Mouse (Mus musculus) neural tube, embryonic 13.5 days (tissue): ENCODE results near the gene Myt1l. TPM values are rescaled to one million over a fixed set of nuclear protein-coding genes. Genes with fewer than 3 reads are reported as not detected.

Source experiments
- ATAC-seq: fragments of 200-750 bp; cut with Nextera tagmentation; 2 replicates; pipeline ENCODE4 v1.8.0; 2017; ENCODE audit warnings: low read depth, mild to moderate bottlenecking, moderate TSS enrichment, moderate library complexity
- H3K27ac ChIP-seq: fragments of 300-500 bp; sonication (generic); replicated peaks from 2 replicates; pipeline ENCODE4 v1.5.1; 2015; ENCODE audit warnings: moderate library complexity, mild to moderate bottlenecking, inconsistent platforms
- H3K27me3 ChIP-seq: fragments of 300-500 bp; sonication (generic); 2 replicates; pipeline ENCODE4 v1.6.1; 2015; ENCODE audit warnings: mild to moderate bottlenecking, inconsistent platforms
- H3K36me3 ChIP-seq: fragments of 300-500 bp; sonication (generic); 2 replicates; pipeline ENCODE4 v1.6.1; 2015; ENCODE audit warnings: mild to moderate bottlenecking, inconsistent platforms
- H3K4me1 ChIP-seq: fragments of 300-500 bp; sonication (generic); replicated peaks from 2 replicates; pipeline ENCODE4 v1.6.1; 2015; ENCODE audit warnings: inconsistent platforms
- H3K4me2 ChIP-seq: fragments of 300-500 bp; sonication (generic); 2 replicates; pipeline ENCODE4 v1.6.1; 2015; ENCODE audit warnings: inconsistent platforms, mild to moderate bottlenecking, moderate library complexity
- H3K4me3 ChIP-seq: fragments of 300-500 bp; sonication (generic); 2 replicates; pipeline ENCODE4 v1.5.1; 2015; ENCODE audit warnings: mild to moderate bottlenecking, inconsistent platforms
- H3K9ac ChIP-seq: fragments of 300-500 bp; sonication (generic); 2 replicates; pipeline ENCODE4 v1.6.1; 2015; ENCODE audit warnings: moderate library complexity, mild to moderate bottlenecking, inconsistent platforms
- H3K9me3 ChIP-seq: fragments of 300-500 bp; sonication (generic); 2 replicates; pipeline ENCODE4 v1.6.1; 2016; ENCODE audit warnings: inconsistent platforms
- WGBS: fragments of 180-500 bp; shearing (Covaris S2); methylation state at CpG from one replicate; pipeline ENCODE4 v1.1.7; 2015; 5-methylcytosine and 5-hydroxymethylcytosine counted together
- polyA plus RNA-seq: library from polyadenylated mRNA; unstranded; fragments of >200 nt; fragmentation: Nextera tagmentation; extraction: Ambion mirVana; gene quantifications from 2 replicates; pipeline ENCODE4 v1.2.1, GENCODE M21; 2015

Myt1l gene
- polyA plus RNA-seq, 1 experiment from 2014 or later: 170 TPM

- H3K4me2 ChIP-seq: no peak overlapping the region
- ATAC-seq: peak; percentile 67; the same call in 1 of the 2 replicates
- no peak overlapping the region for H3K4me3 ChIP-seq
- no peaks in the 10 kb centered on the region for H3K27me3 ChIP-seq
- peak overlapping the region; percentile 73 for H3K27ac ChIP-seq
- no peaks in the 10 kb centered on the region for H3K36me3 ChIP-seq
- H3K9ac ChIP-seq: no peak overlapping the region
- 51% methylated on average over 14 of the region's 14 CpGs for WGBS
- no peaks in the 10 kb centered on the region for H3K9me3 ChIP-seq
- peaks cover 9% of the 10 kb centered on the region for H3K4me1 ChIP-seq
These were observed 147.6 kb downstream of the Myt1l start for GRCm38 (mm10) chr12:29675594-29676362.

- no peak for ATAC-seq
- Histone ChIP-seq H3K9me3 (no peaks in the 10 kb centered on the region), H3K36me3 (no peaks in the 10 kb centered on the region), H3K4me2 (no peak overlapping the region), H3K4me1 (peaks cover 19% of the 10 kb centered on the region), H3K9ac (no peak overlapping the region), H3K27me3 (no peaks in the 10 kb centered on the region), H3K27ac (no peak overlapping the region), H3K4me3 (no peak overlapping the region)
- WGBS: 85% methylated on average over 8 of the region's 8 CpGs
These were observed 154.2 kb downstream of the Myt1l start for GRCm38 (mm10) chr12:29682384-29682783.

GRCm38 (mm10) chr12:29682946-29683345, 154.8 kb downstream of the Myt1l start:
- H3K4me1 ChIP-seq: peaks cover 19% of the 10 kb centered on the region
- no peak overlapping the region for H3K4me2 ChIP-seq
- no peaks in the 10 kb centered on the region for H3K27me3 ChIP-seq
- no peak overlapping the region for H3K4me3 ChIP-seq
- no peak overlapping the region for H3K9ac ChIP-seq
- 91% methylated on average over 8 of the region's 8 CpGs for WGBS
- no peaks in the 10 kb centered on the region for H3K9me3 ChIP-seq
- ATAC-seq: no peak
- H3K27ac ChIP-seq: no peak overlapping the region
- no peaks in the 10 kb centered on the region for H3K36me3 ChIP-seq

GRCm38 (mm10) chr12:29686241-29686640, 158.1 kb downstream of the Myt1l start:
- ATAC-seq: 0 out of 2 replicates have a peak, but pooled peaks have one; percentile 40
- peak overlapping the region; percentile 49; the same call in 1 of the 2 replicates for H3K27ac ChIP-seq
- 63% methylated on average over 8 of the region's 8 CpGs for WGBS
- no peaks in the 10 kb centered on the region for H3K9me3 ChIP-seq
- H3K4me1 ChIP-seq: peaks cover 24% of the 10 kb centered on the region
- H3K4me2 ChIP-seq: no peak overlapping the region
- H3K9ac ChIP-seq: no peak overlapping the region
- no peak overlapping the region for H3K4me3 ChIP-seq
- H3K36me3 ChIP-seq: no peaks in the 10 kb centered on the region
- no peaks in the 10 kb centered on the region for H3K27me3 ChIP-seq

- no peak for ATAC-seq
- Histone ChIP-seq H3K27ac (peak overlapping the region; percentile 23), H3K4me2 (no peak overlapping the region), H3K4me1 (peaks cover 50% of the 10 kb centered on the region), H3K9ac (no peak overlapping the region), H3K9me3 (no peaks in the 10 kb centered on the region), H3K36me3 (no peaks in the 10 kb centered on the region), H3K4me3 (no peak overlapping the region), H3K27me3 (no peaks in the 10 kb centered on the region)
- 71% methylated on average over 5 of the region's 5 CpGs for WGBS
These were observed 163.4 kb downstream of the Myt1l start for GRCm38 (mm10) chr12:29691566-29691965.

GRCm38 (mm10) chr12:29695194-29695593, 167.0 kb downstream of the Myt1l start:
- no peak for ATAC-seq
- no peak overlapping the region for H3K9ac ChIP-seq
- H3K27ac ChIP-seq: peak overlapping the region; percentile 93
- H3K36me3 ChIP-seq: no peaks in the 10 kb centered on the region
- H3K27me3 ChIP-seq: no peaks in the 10 kb centered on the region
- no peak overlapping the region for H3K4me3 ChIP-seq
- no peak overlapping the region for H3K4me2 ChIP-seq
- H3K4me1 ChIP-seq: peaks cover 85% of the 10 kb centered on the region
- H3K9me3 ChIP-seq: no peaks in the 10 kb centered on the region
- WGBS: 35% methylated on average over 2 of the region's 2 CpGs

GRCm38 (mm10) chr12:29697526-29698500, 169.6 kb downstream of the Myt1l start:
- H3K4me1 ChIP-seq: peaks cover 88% of the 10 kb centered on the region
- 51% methylated on average over 12 of the region's 12 CpGs for WGBS
- H3K27ac ChIP-seq: peak overlapping the region; percentile 93
- ATAC-seq: peak; percentile 65
- no peaks in the 10 kb centered on the region for H3K9me3 ChIP-seq
- peak overlapping the region; percentile 20; the same call in 1 of the 2 replicates for H3K4me2 ChIP-seq
- H3K9ac ChIP-seq: peak overlapping the region; percentile 36; the same call in 1 of the 2 replicates
- no peaks in the 10 kb centered on the region for H3K36me3 ChIP-seq
- no peaks in the 10 kb centered on the region for H3K27me3 ChIP-seq
- no peak overlapping the region for H3K4me3 ChIP-seq

- H3K4me2 ChIP-seq: peak overlapping the region; percentile 20; the same call in 1 of the 2 replicates
- H3K9ac ChIP-seq: peak overlapping the region; percentile 53; the same call in 1 of the 2 replicates
- 29% methylated on average over 3 of the region's 3 CpGs for WGBS
These were observed 170.4 kb downstream of the Myt1l start for GRCm38 (mm10) chr12:29698541-29698940.

GRCm38 (mm10) chr12:29698976-29699375, 170.8 kb downstream of the Myt1l start:
- peak overlapping the region; percentile 24 for H3K4me2 ChIP-seq
- H3K36me3 ChIP-seq: no peaks in the 10 kb centered on the region
- peaks cover 92% of the 10 kb centered on the region for H3K4me1 ChIP-seq
- peak; percentile 12 for ATAC-seq
- peak overlapping the region; percentile 93 for H3K27ac ChIP-seq
- no peak overlapping the region for H3K4me3 ChIP-seq
- H3K9me3 ChIP-seq: no peaks in the 10 kb centered on the region
- 14% methylated on average over 10 of the region's 10 CpGs for WGBS
- H3K9ac ChIP-seq: peak overlapping the region; percentile 53; the same call in 1 of the 2 replicates
- H3K27me3 ChIP-seq: no peaks in the 10 kb centered on the region

More at GRCm38 (mm10) chr12:29698541-29698940, 170.4 kb downstream of the Myt1l start:
- H3K9me3 ChIP-seq: no peaks in the 10 kb centered on the region
- no peak overlapping the region for H3K4me3 ChIP-seq
- H3K27ac ChIP-seq: peak overlapping the region; percentile 93
- H3K27me3 ChIP-seq: no peaks in the 10 kb centered on the region
- H3K36me3 ChIP-seq: no peaks in the 10 kb centered on the region
- H3K4me1 ChIP-seq: peaks cover 90% of the 10 kb centered on the region
- peak; percentile 19; the same call in 1 of the 2 replicates for ATAC-seq

- H3K4me2 ChIP-seq: peak overlapping the region; percentile 24
- H3K27me3 ChIP-seq: no peaks in the 10 kb centered on the region
- H3K4me3 ChIP-seq: no peak overlapping the region
- no peaks in the 10 kb centered on the region for H3K36me3 ChIP-seq
- 20% methylated on average over 10 of the region's 10 CpGs for WGBS
- no peaks in the 10 kb centered on the region for H3K9me3 ChIP-seq
- peak overlapping the region; percentile 53; the same call in 1 of the 2 replicates for H3K9ac ChIP-seq
- ATAC-seq: peak; percentile 24; the same call in 1 of the 2 replicates
- H3K27ac ChIP-seq: peak overlapping the region; percentile 93
- peaks cover 89% of the 10 kb centered on the region for H3K4me1 ChIP-seq
These were observed 171.2 kb downstream of the Myt1l start for GRCm38 (mm10) chr12:29699386-29699785.

- ATAC-seq: no peak
- no peaks in the 10 kb centered on the region for H3K27me3 ChIP-seq
- peak overlapping the region; percentile 93 for H3K27ac ChIP-seq
- 83% methylated on average over 3 of the region's 3 CpGs for WGBS
- H3K9me3 ChIP-seq: no peaks in the 10 kb centered on the region
- no peaks in the 10 kb centered on the region for H3K36me3 ChIP-seq
- H3K9ac ChIP-seq: no peak overlapping the region
- no peak overlapping the region for H3K4me2 ChIP-seq
- no peak overlapping the region for H3K4me3 ChIP-seq
- H3K4me1 ChIP-seq: peaks cover 82% of the 10 kb centered on the region
These were observed 171.8 kb downstream of the Myt1l start for GRCm38 (mm10) chr12:29700026-29700425.
